Mouse (Mus musculus) liver, embryonic 11.5 days (tissue): Measurements from ENCODE around the gene Kcns1. TPM values are rescaled to one million over a fixed set of nuclear protein-coding genes. Genes with fewer than 3 reads are reported as not detected.

Experiments used
- ATAC-seq: fragments of 200-750 bp; cut with Nextera tagmentation; replicated peaks from 2 replicates; pipeline ENCODE4 v1.8.0; 2017; ENCODE audit warnings: moderate number of reproducible peaks, mild to moderate bottlenecking, moderate TSS enrichment, moderate library complexity; ENCODE audit not compliant: low FRiP score
- DNase-seq: peaks from one replicate; pipeline ENCODE4 v3.0.0-alpha.2; 2017; ENCODE audit warnings: low spot score
- H3K27ac ChIP-seq: fragments of 300-500 bp; sonication (generic); 2 replicates; pipeline ENCODE4 v1.5.1; 2014; ENCODE audit warnings: mild to moderate bottlenecking, low read depth, low read length, control low read depth
- H3K27me3 ChIP-seq: fragments of 300-500 bp; sonication (generic); replicated peaks from 2 replicates; pipeline ENCODE4 v1.6.1; 2014; ENCODE audit warnings: low read length, mixed read lengths; ENCODE audit not compliant: control insufficient read depth, insufficient read depth
- H3K36me3 ChIP-seq: fragments of 300-500 bp; sonication (generic); 2 replicates; pipeline ENCODE4 v1.6.1; 2014; ENCODE audit warnings: mild to moderate bottlenecking, low read length, moderate library complexity, mixed read lengths; ENCODE audit not compliant: control insufficient read depth, insufficient read depth
- H3K4me1 ChIP-seq: fragments of 300-500 bp; sonication (generic); replicated peaks from 2 replicates; pipeline ENCODE4 v1.6.1; 2014; ENCODE audit warnings: low read length, mixed read lengths; ENCODE audit not compliant: control insufficient read depth, insufficient read depth
- H3K4me2 ChIP-seq: fragments of 300-500 bp; sonication (generic); 2 replicates; pipeline ENCODE4 v1.6.1; 2014; ENCODE audit warnings: mild to moderate bottlenecking, control low read depth, moderate library complexity
- H3K4me3 ChIP-seq: fragments of 300-500 bp; sonication (generic); 2 replicates; pipeline ENCODE4 v1.5.1; 2014; ENCODE audit warnings: low read depth, low read length, control low read depth
- H3K9ac ChIP-seq: fragments of 300-500 bp; sonication (generic); 2 replicates; pipeline ENCODE4 v1.6.1; 2014; ENCODE audit warnings: low read depth, low read length, control low read depth
- H3K9me3 ChIP-seq: fragments of 300-500 bp; sonication (generic); 2 replicates; pipeline ENCODE4 v1.6.1; 2016; ENCODE audit warnings: low read length, inconsistent platforms, mixed read lengths; ENCODE audit not compliant: control insufficient read depth
- WGBS: fragments of 180-500 bp; shearing (Covaris S2); extraction: QIAGEN DNeasy Blood & Tissue Kit; methylation state at CpG from one replicate; pipeline ENCODE4 v1.1.7; 2014; 5-methylcytosine and 5-hydroxymethylcytosine counted together
- polyA plus RNA-seq: library from polyadenylated mRNA; unstranded; fragments of >200 nt; fragmentation: Nextera tagmentation; extraction: Ambion mirVana; gene quantifications from 2 replicates; pipeline ENCODE4 v1.2.1, GENCODE M21; 2014

Kcns1 gene
- polyA plus RNA-seq, 1 experiment from 2014 or later, result not detected

GRCm38 (mm10) chr2:164194959-164195630 lies 24.2 kb upstream of the Kcns1 start:
- H3K9me3 ChIP-seq, result no peaks in the 10 kb centered on the region
- H3K4me2 ChIP-seq, result no peak overlapping the region
- no peaks in the 10 kb centered on the region for H3K27me3 ChIP-seq
- H3K4me3 ChIP-seq, result no peak overlapping the region
- H3K4me1 ChIP-seq, result no peaks in the 10 kb centered on the region
- no peaks in the 10 kb centered on the region for H3K36me3 ChIP-seq
- 73% methylated on average over 5 of the region's 5 CpGs for WGBS
- no peak overlapping the region for H3K27ac ChIP-seq
- DNase-seq (no peak), ATAC-seq (no peak)
- no peak overlapping the region for H3K9ac ChIP-seq

- H3K4me2 ChIP-seq, result no peak overlapping the region
- ATAC-seq, result no peak
These were observed 21.4 kb upstream of the Kcns1 start for GRCm38 (mm10) chr2:164192279-164192678.

GRCm38 (mm10) chr2:164190576-164190975 lies 19.7 kb upstream of the Kcns1 start, which contains the start of gene Wfdc12:
TSS of gene Wfdc12 (minus strand) at chr2:164190608.
- H3K4me2 ChIP-seq, result no peak within 1 kb of the TSS
- H3K9me3 ChIP-seq, result no peaks in the 10 kb centered on the region
- no peaks in the 10 kb centered on the region for H3K27me3 ChIP-seq
- DNase-seq (no peak), ATAC-seq (no peak)
- H3K27ac ChIP-seq, result no peak within 1 kb of the TSS
- no peak within 1 kb of the TSS for H3K9ac ChIP-seq
- 80% methylated on average over 6 of the region's 6 CpGs for WGBS
- H3K36me3 ChIP-seq, result no peaks in the 10 kb centered on the region
- H3K4me3 ChIP-seq, result no peak within 1 kb of the TSS
- H3K4me1 ChIP-seq, result no peaks in the 10 kb centered on the region

More at GRCm38 (mm10) chr2:164192279-164192678, 21.4 kb upstream of the Kcns1 start:
- Histone ChIP-seq H3K4me1 (no peaks in the 10 kb centered on the region), H3K4me3 (no peak overlapping the region), H3K27me3 (no peaks in the 10 kb centered on the region), H3K36me3 (no peaks in the 10 kb centered on the region), H3K27ac (no peak overlapping the region), H3K9me3 (no peaks in the 10 kb centered on the region), H3K9ac (no peak overlapping the region)
- no peak for DNase-seq

- 21% methylated on average over 5 of the region's 5 CpGs for WGBS
- Histone ChIP-seq H3K4me3 (no peak overlapping the region), H3K4me1 (no peaks in the 10 kb centered on the region), H3K9me3 (no peaks in the 10 kb centered on the region), H3K36me3 (no peaks in the 10 kb centered on the region), H3K27me3 (no peaks in the 10 kb centered on the region), H3K4me2 (no peak overlapping the region), H3K27ac (no peak overlapping the region), H3K9ac (no peak overlapping the region)
- ATAC-seq, result no peak
- no peak for DNase-seq
These were observed 17.8 kb upstream of the Kcns1 start for GRCm38 (mm10) chr2:164188722-164189121.

- Histone ChIP-seq H3K4me1 (no peaks in the 10 kb centered on the region), H3K9me3 (no peaks in the 10 kb centered on the region), H3K4me3 (no peak overlapping the region), H3K27ac (no peak overlapping the region), H3K36me3 (no peaks in the 10 kb centered on the region), H3K27me3 (no peaks in the 10 kb centered on the region), H3K4me2 (no peak overlapping the region), H3K9ac (no peak overlapping the region)
- DNase-seq (no peak), ATAC-seq (no peak)
- WGBS, result 44% methylated on average over 9 of the region's 9 CpGs
These were observed 13.3 kb upstream of the Kcns1 start for GRCm38 (mm10) chr2:164184145-164184719.

- H3K4me3 ChIP-seq, result no peak overlapping the region
- WGBS, result 74% methylated on average over 9 of the region's 9 CpGs
- H3K27ac ChIP-seq, result no peak overlapping the region
- no peaks in the 10 kb centered on the region for H3K4me1 ChIP-seq
- H3K4me2 ChIP-seq, result no peak overlapping the region
- DNase-seq (no peak), ATAC-seq (no peak)
- H3K9me3 ChIP-seq, result no peaks in the 10 kb centered on the region
- no peak overlapping the region for H3K9ac ChIP-seq
- H3K27me3 ChIP-seq, result no peaks in the 10 kb centered on the region
- H3K36me3 ChIP-seq, result no peaks in the 10 kb centered on the region
These were observed 12.4 kb upstream of the Kcns1 start for GRCm38 (mm10) chr2:164183340-164183739.

GRCm38 (mm10) chr2:164182692-164183255 lies 11.9 kb upstream of the Kcns1 start, which contains the start of gene Wfdc5:
TSS of gene Wfdc5 (minus strand) at chr2:164182742.
- H3K4me3 ChIP-seq, result no peak within 1 kb of the TSS
- WGBS, result 70% methylated on average over 7 of the region's 7 CpGs
- H3K27ac ChIP-seq, result no peak within 1 kb of the TSS
- DNase-seq, result no peak
- no peaks in the 10 kb centered on the region for H3K4me1 ChIP-seq
- H3K4me2 ChIP-seq, result no peak within 1 kb of the TSS
- no peak for ATAC-seq
- no peaks in the 10 kb centered on the region for H3K9me3 ChIP-seq
- no peaks in the 10 kb centered on the region for H3K36me3 ChIP-seq
- no peaks in the 10 kb centered on the region for H3K27me3 ChIP-seq
- H3K9ac ChIP-seq, result no peak within 1 kb of the TSS

- H3K4me2 ChIP-seq, result no peak overlapping the region
- 86% methylated on average over 4 of the region's 4 CpGs for WGBS
- no peaks in the 10 kb centered on the region for H3K27me3 ChIP-seq
- no peaks in the 10 kb centered on the region for H3K4me1 ChIP-seq
- no peak overlapping the region for H3K9ac ChIP-seq
- ATAC-seq, result no peak
- H3K9me3 ChIP-seq, result no peaks in the 10 kb centered on the region
- H3K4me3 ChIP-seq, result no peak overlapping the region
- DNase-seq, result no peak
- no peak overlapping the region for H3K27ac ChIP-seq
- H3K36me3 ChIP-seq, result no peaks in the 10 kb centered on the region
These were observed 9.9 kb upstream of the Kcns1 start for GRCm38 (mm10) chr2:164180770-164181169.

GRCm38 (mm10) chr2:164180124-164180523 lies 9.2 kb upstream of the Kcns1 start:
- H3K27ac ChIP-seq, result no peak overlapping the region
- no peak for ATAC-seq
- H3K4me1 ChIP-seq, result no peaks in the 10 kb centered on the region
- no peak overlapping the region for H3K4me3 ChIP-seq
- no peak overlapping the region for H3K9ac ChIP-seq
- no peak for DNase-seq
- H3K9me3 ChIP-seq, result no peaks in the 10 kb centered on the region
- no peaks in the 10 kb centered on the region for H3K36me3 ChIP-seq
- WGBS, result 45% methylated on average over 3 of the region's 3 CpGs
- no peak overlapping the region for H3K4me2 ChIP-seq
- H3K27me3 ChIP-seq, result no peaks in the 10 kb centered on the region
